Mouse (Mus musculus) spleen, postnatal 4 days (tissue): ENCODE data around the gene Tmprss11b.
"Not testable (repeated sequence)": the region's sequence is repeated elsewhere in the genome, so short reads cannot be mapped to it uniquely, and the experiment has no call there.

Experiments used
- DNase-seq, 2 experiments: peaks; one replicate each; pipeline ENCODE4 v3.0.0; 2022; ENCODE audit warnings: low spot score in 2 of 2

Gene Tmprss11b

DNA sequence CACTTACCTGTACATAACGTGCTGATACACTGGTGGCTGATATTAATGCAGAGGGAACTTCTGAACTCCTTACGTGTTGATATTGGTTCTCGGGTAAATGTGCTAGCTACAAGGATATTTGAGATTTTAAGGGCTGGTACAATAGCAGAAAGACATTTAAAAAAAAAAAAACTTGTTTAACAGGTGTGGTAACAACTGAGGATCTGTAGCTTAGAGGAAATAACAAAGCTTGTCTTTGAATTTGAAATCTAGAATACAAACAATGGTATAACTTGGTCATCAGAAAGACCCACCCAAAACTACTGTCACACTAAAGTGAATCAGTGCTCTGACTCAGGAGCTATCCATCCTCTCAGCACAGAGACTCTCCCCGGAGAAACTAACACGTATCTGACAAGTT, at the start of gene Tmprss11b:
TSS of gene Tmprss11b (minus strand) at position 101 of the 400 bp plus-strand sequence.
- no peak for DNase-seq

DNA sequence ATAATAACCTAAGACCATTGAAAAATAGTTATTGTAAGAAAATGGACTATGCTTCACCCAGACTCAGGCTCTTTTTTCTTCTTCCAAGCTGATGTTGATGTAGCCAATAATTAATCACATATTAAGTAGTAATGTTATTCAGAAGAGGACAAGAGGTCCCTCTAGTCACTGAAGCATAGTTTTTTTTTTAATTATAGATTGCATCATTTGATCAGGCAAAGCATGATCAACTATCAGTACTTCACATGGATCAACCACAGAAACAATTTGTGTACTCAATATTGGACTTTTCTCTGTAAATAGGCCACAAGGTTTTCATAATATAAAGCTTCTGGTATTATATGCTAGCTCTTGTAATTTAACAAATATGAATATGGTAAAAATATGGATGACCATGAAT, 48.9 kb upstream of the Tmprss11b start:
- DNase-seq = no peak

DNA sequence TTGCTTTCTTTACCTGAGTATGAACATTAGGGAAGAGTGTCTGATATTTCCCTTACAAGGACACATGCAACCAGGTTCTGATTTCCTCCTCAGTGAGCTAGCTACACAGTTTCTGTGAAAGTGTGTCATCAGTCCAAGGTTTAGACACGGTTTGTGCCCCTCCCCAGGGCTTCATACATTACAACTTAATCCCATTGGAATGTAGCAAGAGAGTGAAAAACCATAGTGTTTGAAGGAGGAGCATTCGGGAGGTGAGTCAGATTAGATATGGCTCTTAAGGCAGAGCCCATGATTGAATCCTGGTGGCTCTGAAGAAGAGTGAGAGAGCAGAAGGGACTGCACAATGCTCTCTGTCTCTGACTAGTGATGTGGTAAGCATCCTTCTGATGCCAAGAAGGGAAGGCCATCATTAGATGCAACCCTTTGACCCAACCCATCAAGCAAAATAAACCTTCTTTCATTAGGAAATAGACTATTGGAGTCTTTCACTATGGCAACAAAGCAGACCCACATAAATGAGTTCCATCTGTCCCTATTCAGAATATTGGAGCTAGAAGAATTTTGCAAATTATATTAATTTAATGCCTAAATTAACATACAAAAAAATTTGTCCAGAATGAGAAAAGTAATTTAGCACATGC, 46.8 kb upstream of the Tmprss11b start:
- DNase-seq = no peak

DNA sequence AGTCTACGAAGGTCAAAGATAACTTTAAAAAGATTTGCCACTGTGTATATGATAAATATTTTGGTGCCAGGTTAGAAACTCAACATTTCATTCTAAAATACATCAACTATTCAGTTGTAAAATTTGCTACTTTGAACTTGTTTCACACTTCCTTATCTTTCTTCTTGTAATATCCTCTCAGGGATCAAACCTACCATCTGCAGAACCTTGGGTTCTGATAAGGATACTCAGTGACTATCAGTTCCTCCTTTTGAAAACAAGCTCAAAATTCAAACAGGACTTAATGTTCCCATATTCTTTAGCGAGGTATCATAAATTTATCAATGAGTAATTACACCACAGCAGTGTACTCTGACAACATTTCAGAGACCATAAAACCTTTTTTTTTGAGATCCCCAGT, 38.8 kb upstream of the Tmprss11b start:
- DNase-seq = no peak

DNA sequence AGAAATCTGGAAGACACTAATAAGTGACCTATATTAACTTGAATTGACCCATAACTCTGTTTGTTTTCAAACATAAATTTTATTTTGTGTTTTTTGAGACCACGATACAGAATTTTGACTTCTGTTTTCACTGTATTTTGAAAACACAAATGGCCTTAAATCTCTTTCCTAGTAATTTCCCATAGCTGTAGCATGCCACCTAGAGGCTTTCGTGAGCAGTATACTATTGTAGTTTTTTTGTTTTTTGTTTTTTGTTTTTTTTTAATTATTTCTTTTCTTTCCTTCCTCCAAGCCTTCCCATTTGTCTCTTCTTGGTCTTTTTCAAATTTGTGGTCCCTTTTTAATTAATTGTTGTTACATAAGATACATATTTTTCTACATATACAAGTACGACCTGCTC, 28.8 kb upstream of the Tmprss11b start:
- DNase-seq = no peak

DNA sequence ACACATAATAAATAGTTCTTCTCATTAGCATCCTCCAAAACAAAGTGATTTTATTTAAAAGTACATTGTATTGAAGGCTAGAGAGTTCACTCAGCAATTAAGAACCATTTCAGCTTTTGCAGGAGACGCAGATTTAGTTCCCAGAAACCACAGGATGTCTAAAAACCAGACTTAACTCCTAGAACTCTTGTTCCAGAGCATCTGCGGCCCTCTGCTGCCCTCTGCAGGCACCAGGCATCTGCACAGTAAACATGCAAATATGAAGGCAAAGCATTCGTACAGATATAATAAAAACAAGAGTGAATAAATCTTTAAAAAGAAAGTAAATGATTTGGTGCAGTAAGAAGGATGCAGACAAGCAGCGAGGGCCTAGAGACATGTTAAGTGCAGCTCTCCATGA, 8.5 kb upstream of the Tmprss11b start:
- DNase-seq = no peak

DNA sequence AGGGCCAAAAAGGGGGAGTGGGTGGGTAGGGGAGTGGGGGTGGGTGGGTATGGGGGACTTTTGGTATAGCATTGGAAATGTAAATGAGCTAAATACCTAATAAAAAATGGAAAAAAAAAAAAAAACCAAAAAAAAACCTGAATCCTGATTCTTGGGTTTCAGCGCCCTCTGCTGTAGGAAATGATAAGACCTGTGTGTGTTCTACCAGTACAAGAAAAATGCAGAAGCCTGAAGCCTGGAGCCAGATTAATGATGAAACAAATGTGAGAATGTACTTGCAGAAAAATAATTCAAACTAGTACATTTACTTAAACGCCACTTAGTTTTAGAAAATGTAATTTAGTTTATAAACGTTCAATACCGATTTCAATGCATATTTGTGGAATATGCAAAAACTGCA, 27.0 kb downstream of the Tmprss11b start:
- DNase-seq = not testable (repeated sequence)

DNA sequence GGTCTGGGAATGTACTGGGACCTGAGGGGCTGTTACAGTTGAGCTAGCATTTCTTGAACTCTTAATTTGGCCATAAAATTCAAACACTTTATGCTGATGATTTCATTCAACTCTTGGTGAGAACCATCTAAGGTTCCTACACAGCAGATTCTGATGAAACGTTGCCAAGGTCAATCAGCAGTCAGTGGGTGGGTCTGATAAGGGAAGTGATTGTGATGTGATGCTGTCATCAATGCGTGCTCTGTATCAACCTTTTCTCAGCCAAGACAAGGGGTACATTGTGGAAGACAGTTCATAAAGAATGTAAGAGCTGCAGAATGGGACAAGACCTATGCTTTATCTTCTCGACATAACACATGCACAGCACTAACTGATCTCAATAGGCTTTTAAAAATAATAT, 35.4 kb downstream of the Tmprss11b start:
- no peak for DNase-seq

DNA sequence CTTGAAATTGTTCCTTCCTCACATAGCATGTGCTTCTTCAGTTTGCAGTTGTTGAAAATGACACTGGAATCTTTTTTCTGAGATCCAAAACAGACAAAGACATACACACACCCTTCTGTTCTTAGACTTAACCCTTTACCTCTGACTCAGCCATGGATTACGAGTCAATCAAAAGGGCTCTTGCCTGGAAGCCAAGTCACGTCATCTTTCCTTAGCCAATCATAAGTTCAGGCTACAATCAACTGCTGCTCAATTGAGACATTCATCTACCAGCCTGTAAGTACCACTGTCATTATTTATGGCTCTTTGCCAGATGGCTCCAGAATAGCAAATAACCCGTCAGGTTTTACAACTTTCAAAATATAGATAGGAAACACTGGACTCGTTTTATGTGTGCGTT, 43.8 kb downstream of the Tmprss11b start, which contains the start of gene Tmprss11f:
TSS of gene Tmprss11f (minus strand) at position 101 of the 400 bp plus-strand sequence.
- DNase-seq = no peak

DNA sequence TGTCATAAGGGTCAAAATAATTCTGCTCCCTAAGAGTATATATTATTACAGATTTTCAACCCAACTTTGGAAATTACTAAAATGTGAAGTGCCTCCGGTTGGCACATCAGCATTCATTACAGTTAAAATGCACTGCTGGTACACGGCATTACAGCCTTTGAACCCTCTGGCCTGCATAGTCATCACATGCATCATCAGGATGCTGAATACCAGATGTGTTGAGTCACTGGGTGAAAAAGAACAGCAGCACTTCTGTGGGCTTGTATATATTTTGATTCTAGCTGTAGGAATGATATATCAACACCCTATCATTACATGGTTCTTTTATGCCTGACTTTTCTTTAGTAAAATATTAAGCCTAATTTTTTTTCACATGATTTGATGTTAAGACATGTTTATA, 45.5 kb downstream of the Tmprss11b start:
- DNase-seq = no peak

DNA sequence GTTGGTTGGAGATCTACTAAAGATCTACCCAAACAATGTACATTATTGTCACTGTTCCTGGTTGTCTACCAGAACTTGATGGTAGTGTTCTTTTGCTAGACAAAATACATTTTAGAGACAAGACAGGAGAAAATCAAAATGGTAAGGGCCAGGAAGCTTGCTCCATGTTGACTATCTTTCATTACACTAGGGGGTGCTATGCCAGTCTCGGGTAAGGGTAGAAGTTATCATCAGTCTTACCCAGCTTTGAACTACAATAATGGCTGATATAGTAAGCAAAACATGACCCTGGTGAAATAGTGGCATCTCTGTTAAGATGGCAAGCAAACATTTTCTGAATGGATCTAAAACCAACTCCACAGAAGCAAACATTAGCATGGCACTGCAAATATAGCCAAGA, 54.4 kb downstream of the Tmprss11b start:
- no peak for DNase-seq
